Mouse (Mus musculus) embryonic facial prominence, embryonic 11.5 days (tissue): ENCODE data around the gene BC048403. TPM values are rescaled to one million over a fixed set of nuclear protein-coding genes. Genes with fewer than 3 reads are reported as not detected.

ENCODE experiments used
- ATAC-seq: fragments of 200-750 bp; cut with Nextera tagmentation; replicated peaks from 2 replicates; pipeline ENCODE4 v1.8.0; 2017; ENCODE audit warnings: low read depth; ENCODE audit not compliant: insufficient number of reproducible peaks, low FRiP score, low TSS enrichment
- DNase-seq: peaks from one replicate; pipeline ENCODE4 v3.0.0-alpha.2; 2015; ENCODE audit warnings: low spot score
- H3K27ac ChIP-seq: fragments of 300-500 bp; sonication (generic); replicated peaks from 2 replicates; pipeline ENCODE4 v1.5.1; 2014; ENCODE audit warnings: mild to moderate bottlenecking, low read depth, low read length, control low read depth
- H3K27me3 ChIP-seq: fragments of 300-500 bp; sonication (generic); 2 replicates; pipeline ENCODE4 v1.6.1; 2014; ENCODE audit warnings: mild to moderate bottlenecking, low read length, moderate library complexity, mixed read lengths; ENCODE audit not compliant: control insufficient read depth, insufficient read depth
- H3K36me3 ChIP-seq: fragments of 300-500 bp; sonication (generic); replicated peaks from 2 replicates; pipeline ENCODE4 v1.6.1; 2014; ENCODE audit warnings: low read depth, mild to moderate bottlenecking, low read length, moderate library complexity, mixed read lengths; ENCODE audit not compliant: control insufficient read depth, insufficient read depth
- H3K4me1 ChIP-seq: fragments of 300-500 bp; sonication (generic); 2 replicates; pipeline ENCODE4 v1.6.1; 2014; ENCODE audit warnings: low read length, mixed read lengths; ENCODE audit not compliant: control insufficient read depth, insufficient read depth
- H3K4me2 ChIP-seq: fragments of 300-500 bp; sonication (generic); 2 replicates; pipeline ENCODE4 v1.6.1; 2014; ENCODE audit warnings: low read depth, mild to moderate bottlenecking, control low read depth, low read length, moderate library complexity
- H3K4me3 ChIP-seq: fragments of 300-500 bp; sonication (generic); 2 replicates; pipeline ENCODE4 v1.5.1; 2014; ENCODE audit warnings: low read depth, low read length, control low read depth
- H3K9ac ChIP-seq: fragments of 300-500 bp; sonication (generic); replicated peaks from 2 replicates; pipeline ENCODE4 v1.6.1; 2014; ENCODE audit warnings: mild to moderate bottlenecking, control low read depth, low read length
- H3K9me3 ChIP-seq: fragments of 300-500 bp; sonication (generic); replicated peaks from 2 replicates; pipeline ENCODE4 v1.6.1; 2016; ENCODE audit warnings: mild to moderate bottlenecking, low read length, inconsistent platforms, mixed read lengths; ENCODE audit not compliant: control insufficient read depth
- WGBS: fragments of 180-500 bp; shearing (Covaris S2); extraction: QIAGEN DNeasy Blood & Tissue Kit; methylation state at CpG from one replicate; pipeline ENCODE4 v1.1.7; 2014; 5-methylcytosine and 5-hydroxymethylcytosine counted together
- polyA plus RNA-seq: library from polyadenylated mRNA; unstranded; fragments of >200 nt; fragmentation: Nextera tagmentation; extraction: Ambion mirVana; gene quantifications from 2 replicates; pipeline ENCODE4 v1.2.1, GENCODE M21; 2014

Gene BC048403
- polyA plus RNA-seq: 2.3 and 3.1 TPM in 2 replicates

DNA sequence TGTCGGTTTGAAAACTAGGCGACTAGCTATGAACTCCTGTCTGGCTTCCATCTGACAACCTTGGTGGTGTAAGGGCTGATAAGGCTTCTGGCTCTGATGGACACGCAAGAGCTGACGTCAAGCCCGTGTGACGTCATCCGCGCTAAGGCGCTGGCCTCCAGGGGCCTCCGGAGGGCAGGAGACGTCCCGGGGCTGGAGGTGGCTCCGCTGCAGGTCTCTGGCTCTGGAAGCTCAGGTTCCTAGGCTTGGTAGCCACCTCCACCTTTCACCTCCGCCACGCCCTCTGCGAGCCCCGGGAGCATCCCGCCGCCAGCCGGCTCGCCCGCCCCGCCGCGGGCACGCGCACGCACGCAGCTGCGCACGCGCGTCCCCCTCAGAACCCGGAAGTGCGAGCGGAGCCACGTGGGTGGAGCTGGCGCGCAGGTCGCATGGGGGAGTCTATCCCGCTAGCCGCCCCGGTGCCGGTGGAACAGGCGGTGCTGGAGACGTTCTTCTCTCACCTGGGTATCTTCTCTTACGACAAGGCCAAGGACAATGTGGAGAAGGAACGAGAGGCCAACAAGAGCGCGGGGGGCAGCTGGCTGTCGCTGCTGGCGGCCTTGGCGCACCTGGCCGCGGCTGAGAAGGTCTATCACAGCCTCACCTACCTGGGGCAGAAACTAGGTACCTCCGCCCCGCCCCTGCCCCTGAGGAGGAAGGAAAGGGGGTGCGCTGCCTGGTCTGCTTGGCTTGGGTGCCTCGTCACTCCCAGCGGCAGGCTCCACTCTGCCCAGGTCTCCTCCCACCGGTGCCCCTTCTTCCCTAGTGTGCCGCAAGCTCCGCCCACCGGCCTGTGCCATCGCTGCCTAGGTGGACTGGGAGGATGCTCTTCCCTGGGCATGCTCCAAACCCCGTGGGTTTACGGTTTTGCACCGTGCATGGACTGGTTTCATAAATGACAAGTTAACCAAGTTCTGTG, at the start of gene BC048403:
BC048403 (plus strand) TSS at position 390 of the 958 bp plus-strand sequence.
- Histone ChIP-seq H3K4me1 (no peaks in the 10 kb centered on the region), H3K4me3 (peak within 1 kb of the TSS; percentile 86), H3K9me3 (no peaks in the 10 kb centered on the region), H3K27ac (no peak within 1 kb of the TSS), H3K36me3 (no peaks in the 10 kb centered on the region), H3K4me2 (peak within 1 kb of the TSS; percentile 87), H3K27me3 (no peaks in the 10 kb centered on the region), H3K9ac (peak within 1 kb of the TSS; percentile 78)
- DNase-seq (peak; percentile 88), ATAC-seq (peak; percentile 86)
- under 1% methylated on average over 68 of the region's 68 CpGs for WGBS

DNA sequence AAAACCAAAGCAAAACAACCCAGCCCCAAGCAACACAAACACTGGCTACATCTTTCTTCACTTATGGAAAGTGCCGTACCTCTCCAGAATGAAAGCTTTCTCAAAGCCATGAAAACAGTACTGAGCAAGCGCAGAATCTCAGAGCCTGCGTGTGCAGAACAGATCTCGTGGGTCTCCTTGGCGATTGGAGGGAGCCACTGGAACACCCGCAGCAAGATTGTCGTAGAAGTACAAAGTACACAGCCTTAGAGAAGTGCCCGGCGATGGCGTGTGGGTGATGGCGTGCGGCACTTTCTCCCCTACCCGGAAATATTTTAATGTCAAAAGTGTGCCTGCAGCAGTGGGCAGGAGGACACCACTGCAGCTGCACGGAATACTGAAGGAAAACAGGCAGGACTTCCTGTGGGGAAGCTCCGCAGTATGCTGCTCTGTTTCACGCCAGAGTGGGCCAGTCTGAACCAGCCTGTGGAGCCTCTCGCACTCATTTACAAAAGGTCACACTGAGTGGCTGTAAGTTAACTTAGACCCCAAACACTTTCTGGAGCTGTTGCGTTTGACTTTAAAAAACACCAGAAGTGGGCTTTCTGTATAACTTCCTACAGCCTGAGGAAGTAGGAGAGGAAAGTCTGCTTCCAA, 46.7 kb upstream of the BC048403 start:
- Histone ChIP-seq H3K9me3 (no peaks in the 10 kb centered on the region), H3K4me3 (no peak overlapping the region), H3K36me3 (no peaks in the 10 kb centered on the region), H3K4me2 (peak overlapping the region; percentile 16), H3K9ac (peak overlapping the region; percentile 25; the same call in 1 of the 2 replicates), H3K27me3 (no peaks in the 10 kb centered on the region), H3K27ac (no peak overlapping the region), H3K4me1 (no peaks in the 10 kb centered on the region)
- WGBS: 44% methylated on average over 18 of the region's 18 CpGs
- ATAC-seq: no peak
- DNase-seq: no peak

DNA sequence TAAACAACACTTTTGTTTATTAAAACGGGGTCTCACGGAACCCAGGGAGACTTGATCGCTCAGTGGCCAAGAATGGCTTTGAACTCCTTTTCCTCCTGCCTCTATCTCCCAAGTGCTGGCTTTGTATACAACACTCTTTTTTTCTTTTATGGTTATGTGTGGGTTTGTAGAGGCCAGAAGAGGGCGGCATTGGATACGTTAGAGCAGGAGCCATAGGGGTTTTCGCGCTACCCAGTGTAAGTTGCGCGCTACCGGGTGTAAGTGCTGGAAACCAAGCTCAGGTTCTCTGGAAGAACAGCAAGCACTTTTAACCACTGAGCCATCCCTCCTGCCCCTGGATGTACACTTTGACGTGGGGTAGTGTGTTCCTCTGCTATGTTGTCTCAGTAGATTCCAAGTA, 45.2 kb upstream of the BC048403 start:
- no peak overlapping the region for H3K4me2 ChIP-seq
- 78% methylated on average over 11 of the region's 11 CpGs for whole genome bisulfite sequencing
- H3K4me1 ChIP-seq: no peaks in the 10 kb centered on the region
- no peaks in the 10 kb centered on the region for H3K36me3 ChIP-seq
- no peak overlapping the region for H3K27ac ChIP-seq
- no peak overlapping the region for H3K4me3 ChIP-seq
- no peak overlapping the region for H3K9ac ChIP-seq
- H3K27me3 ChIP-seq: no peaks in the 10 kb centered on the region
- H3K9me3 ChIP-seq: no peaks in the 10 kb centered on the region
- DNase-seq (no peak), ATAC-seq (no peak)

DNA sequence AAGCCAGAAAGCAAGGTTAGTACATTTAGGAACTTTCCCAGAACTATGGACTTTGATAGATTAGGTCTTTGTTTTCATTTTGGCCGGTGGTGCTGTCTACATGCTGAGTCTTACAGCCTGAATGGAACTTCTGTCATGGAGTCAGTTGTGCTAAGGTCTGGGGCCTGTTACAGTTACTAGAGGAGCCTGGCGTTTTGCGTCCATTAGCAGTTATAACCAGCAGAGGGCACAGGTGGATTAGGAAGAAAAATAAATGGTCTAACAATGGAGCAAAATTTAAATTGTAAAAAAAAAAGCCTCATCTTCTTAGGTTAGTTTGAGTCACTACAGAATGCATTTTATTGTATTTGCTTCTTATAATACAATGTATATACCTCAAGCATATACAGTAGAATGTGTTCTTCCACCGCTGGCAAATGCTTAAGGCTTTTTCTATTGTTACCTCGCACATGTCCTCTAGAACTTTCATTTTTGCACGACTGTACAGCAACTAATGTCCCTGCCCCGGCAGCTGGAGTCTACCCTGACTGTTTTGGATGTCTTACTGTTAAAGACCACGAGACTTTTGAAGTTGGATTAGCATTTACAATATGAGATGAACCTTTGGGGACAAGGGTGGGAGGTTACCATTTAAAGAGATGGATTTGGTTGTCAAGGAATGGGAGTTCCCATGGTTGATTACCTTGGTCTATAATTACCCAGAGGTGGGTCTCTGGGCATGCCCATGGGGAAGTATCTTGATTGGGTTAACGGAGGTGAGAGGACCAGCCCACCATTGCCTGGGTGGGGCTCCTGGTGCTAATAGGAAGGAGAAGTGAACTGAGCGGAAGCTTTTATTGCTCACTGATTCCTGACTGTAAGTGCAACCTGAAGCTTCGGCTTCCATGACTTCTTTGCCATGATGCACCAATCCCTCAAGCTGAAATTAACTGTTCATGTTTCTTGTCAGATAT, 38.2 kb upstream of the BC048403 start:
- DNase-seq (peak; percentile 67), ATAC-seq (no peak)
- WGBS: 65% methylated on average over 11 of the region's 11 CpGs
- Histone ChIP-seq H3K4me1 (no peaks in the 10 kb centered on the region), H3K9me3 (no peaks in the 10 kb centered on the region), H3K27ac (no peak overlapping the region), H3K9ac (no peak overlapping the region), H3K36me3 (no peaks in the 10 kb centered on the region), H3K4me3 (no peak overlapping the region), H3K27me3 (no peaks in the 10 kb centered on the region), H3K4me2 (no peak overlapping the region)

DNA sequence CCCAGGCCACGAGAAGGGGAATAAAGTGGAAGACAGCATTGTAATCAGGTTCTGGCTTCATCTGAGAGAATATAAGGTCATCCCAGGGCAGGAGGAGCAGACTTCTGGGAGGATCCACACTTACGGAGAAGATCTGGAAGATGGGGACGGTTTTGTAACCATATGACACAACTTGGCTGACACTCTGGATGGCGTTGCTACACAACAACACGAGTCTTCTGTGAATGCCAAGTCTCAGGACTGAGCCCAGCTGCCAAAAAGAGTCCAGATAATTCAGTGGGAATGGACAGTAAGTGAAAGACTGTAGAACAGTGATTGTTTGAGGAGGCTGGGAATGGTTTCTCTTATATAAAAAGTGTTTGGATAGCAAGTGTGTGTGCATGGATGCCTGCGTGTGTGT, 36.1 kb upstream of the BC048403 start:
- no peak overlapping the region for H3K27ac ChIP-seq
- DNase-seq (no peak), ATAC-seq (no peak)
- no peak overlapping the region for H3K4me2 ChIP-seq
- 85% methylated on average over 6 of the region's 6 CpGs for WGBS
- no peaks in the 10 kb centered on the region for H3K36me3 ChIP-seq
- no peak overlapping the region for H3K4me3 ChIP-seq
- no peaks in the 10 kb centered on the region for H3K27me3 ChIP-seq
- H3K4me1 ChIP-seq: no peaks in the 10 kb centered on the region
- no peak overlapping the region for H3K9ac ChIP-seq
- H3K9me3 ChIP-seq: no peaks in the 10 kb centered on the region

DNA sequence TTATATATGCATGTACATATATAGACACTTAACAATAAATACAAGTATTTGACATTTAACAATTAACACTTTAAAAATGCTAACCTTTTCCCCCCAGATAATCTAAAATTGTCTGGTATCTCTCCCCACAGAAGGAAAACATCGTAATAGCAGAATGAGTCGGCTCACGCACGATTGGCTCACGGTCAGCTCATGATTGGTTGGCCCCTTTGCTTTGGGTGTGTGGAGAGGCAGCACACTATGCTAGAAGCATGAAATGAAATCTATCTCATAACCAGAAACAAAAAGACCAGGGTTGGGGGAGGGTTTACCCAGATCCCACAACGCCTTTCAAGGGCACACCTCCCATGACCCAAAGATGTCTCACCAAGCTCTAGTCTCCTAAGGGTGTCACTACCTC, 34.9 kb upstream of the BC048403 start:
- H3K27ac ChIP-seq: no peak overlapping the region
- H3K36me3 ChIP-seq: no peaks in the 10 kb centered on the region
- ATAC-seq (no peak), DNase-seq (no peak)
- WGBS: 88% methylated on average over 6 of the region's 6 CpGs
- H3K9me3 ChIP-seq: no peaks in the 10 kb centered on the region
- no peaks in the 10 kb centered on the region for H3K27me3 ChIP-seq
- H3K4me1 ChIP-seq: no peaks in the 10 kb centered on the region
- no peak overlapping the region for H3K4me3 ChIP-seq
- no peak overlapping the region for H3K9ac ChIP-seq
- no peak overlapping the region for H3K4me2 ChIP-seq

DNA sequence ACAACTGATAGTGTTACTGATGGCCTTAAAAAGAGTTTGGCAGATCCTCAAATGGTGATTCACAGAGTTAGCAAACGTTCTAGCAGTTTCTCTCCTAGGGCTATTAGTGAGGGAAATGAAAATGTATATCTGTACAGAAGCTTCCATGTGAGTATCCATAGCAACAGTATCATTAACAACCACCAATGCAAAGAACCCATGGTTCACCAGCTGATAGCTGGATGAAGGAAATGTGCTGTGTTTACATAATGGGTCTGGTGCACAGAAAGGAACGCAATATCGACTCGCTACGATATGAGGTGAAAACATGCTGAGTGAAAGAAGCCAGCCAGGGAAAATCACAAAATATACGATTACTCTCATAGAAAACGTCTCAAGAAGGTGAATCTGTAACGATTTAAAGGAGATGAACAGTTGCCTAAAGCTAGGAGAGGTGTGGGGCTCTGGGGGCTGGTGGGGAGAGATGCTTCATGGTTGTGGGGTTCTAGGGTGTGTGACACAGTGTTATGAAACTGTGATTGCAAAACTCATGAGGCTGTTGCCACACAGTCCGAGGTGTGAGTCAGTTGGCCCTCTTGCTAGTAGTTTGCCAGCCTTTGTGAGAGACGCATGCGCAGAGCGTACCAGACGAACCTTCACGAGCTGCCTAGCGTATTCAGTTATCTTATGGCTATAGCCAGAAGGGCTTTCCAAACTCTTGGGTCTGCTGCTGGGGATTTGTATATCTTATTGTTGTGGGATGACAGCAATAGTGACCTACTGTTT, 34.2 kb upstream of the BC048403 start:
- DNase-seq: no peak
- WGBS: 92% methylated on average over 15 of the region's 15 CpGs
- no peak overlapping the region for H3K4me2 ChIP-seq

More for the DNA sequence above, 34.2 kb upstream of the BC048403 start:
- Histone ChIP-seq H3K27me3 (no peaks in the 10 kb centered on the region), H3K4me3 (no peak overlapping the region), H3K27ac (no peak overlapping the region), H3K9me3 (no peaks in the 10 kb centered on the region), H3K4me1 (no peaks in the 10 kb centered on the region), H3K36me3 (no peaks in the 10 kb centered on the region), H3K9ac (no peak overlapping the region)
- ATAC-seq: no peak
